Mouse (Mus musculus): ENCODE data around the gene 1700025C18Rik. TPM values are rescaled to one million over a fixed set of nuclear protein-coding genes. Genes with fewer than 3 reads are reported as not detected.

1700025C18Rik gene
- polyA plus RNA-seq, 1 experiment = not detected

DNA sequence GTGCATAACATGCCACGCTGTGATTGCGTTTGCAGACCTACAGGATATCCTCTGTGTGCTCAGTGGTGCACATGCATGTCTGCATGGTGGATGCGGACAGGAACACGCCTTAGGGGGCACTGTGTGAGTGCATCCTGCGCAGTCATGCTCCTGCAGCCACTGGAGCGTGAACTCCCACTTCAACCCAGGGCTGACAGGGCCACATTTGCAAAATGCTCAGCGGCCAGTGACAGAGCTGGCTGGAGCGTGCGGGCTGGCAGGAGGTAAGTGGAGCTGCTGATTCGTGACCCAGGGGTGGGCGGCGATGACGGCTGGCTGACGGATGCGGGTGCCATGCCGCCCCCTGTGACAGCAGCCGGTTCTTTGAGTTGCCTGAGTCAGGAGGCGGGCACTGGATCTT is 16.0 kb upstream of the 1700025C18Rik start:
- H3K4me3 ChIP-seq (ENCODE audit: insufficient read depth, low read length) = no peak overlapping the region
- H3K4me1 ChIP-seq (ENCODE audit: control insufficient read depth, insufficient read depth, low read length) = peaks cover 3% of the 10 kb centered on the region
- no peak overlapping the region for H3K27ac ChIP-seq (ENCODE audit: insufficient read depth, low read length)
- TF ChIP-seq POLR2A (IDR thresholded peaks at IDR 0.05; ENCODE audit: extremely low read depth, insufficient read depth, low read length) (no peak), CTCF (IDR thresholded peaks at IDR 0.05; ENCODE audit: extremely low read depth, insufficient read depth, low read length) (no peak)

DNA sequence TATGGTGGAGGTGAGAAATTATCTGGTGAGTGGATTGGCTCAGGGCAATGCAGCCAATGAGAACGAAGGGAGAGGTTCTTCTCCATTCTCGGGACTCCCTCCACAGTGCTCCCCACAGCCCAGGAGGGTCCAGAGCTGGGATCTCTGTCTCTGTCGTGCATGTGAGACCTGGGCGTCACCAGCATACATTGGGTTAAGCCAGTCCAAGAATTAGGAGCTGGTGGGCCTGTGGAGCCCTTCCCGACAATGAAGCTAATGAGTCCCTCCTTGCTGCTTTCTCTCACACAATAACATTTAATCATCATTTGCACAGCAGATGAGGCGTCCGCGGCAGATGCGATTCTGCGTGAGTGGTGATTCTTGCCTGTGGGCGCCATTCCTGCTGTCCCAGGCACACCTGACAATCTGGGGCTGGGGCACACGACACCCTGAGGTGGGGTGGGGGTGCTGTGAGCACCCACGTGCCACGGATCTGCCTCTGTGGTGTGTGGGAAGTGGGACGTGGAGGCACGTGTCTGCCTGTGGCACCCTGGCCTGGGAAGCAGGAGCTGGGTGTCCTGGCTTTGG is 15.0 kb upstream of the 1700025C18Rik start:
- no peak for TF ChIP-seq CTCF (IDR thresholded peaks at IDR 0.05; ENCODE audit: extremely low read depth, insufficient read depth, low read length)
- TF ChIP-seq POLR2A (IDR thresholded peaks at IDR 0.05; ENCODE audit: extremely low read depth, insufficient read depth, low read length) = no peak
- Histone ChIP-seq H3K4me1 (ENCODE audit: control insufficient read depth, insufficient read depth, low read length) (peaks cover 3% of the 10 kb centered on the region), H3K4me3 (ENCODE audit: insufficient read depth, low read length) (no peak overlapping the region), H3K27ac (ENCODE audit: insufficient read depth, low read length) (no peak overlapping the region)

GRCm38 (mm10) chr2:165102920-165103319 is 12.4 kb upstream of the 1700025C18Rik start:
- TF ChIP-seq POLR2A (IDR thresholded peaks at IDR 0.05; ENCODE audit: extremely low read depth, insufficient read depth, low read length) = no peak
- no peak for TF ChIP-seq CTCF (IDR thresholded peaks at IDR 0.05; ENCODE audit: extremely low read depth, insufficient read depth, low read length)

DNA sequence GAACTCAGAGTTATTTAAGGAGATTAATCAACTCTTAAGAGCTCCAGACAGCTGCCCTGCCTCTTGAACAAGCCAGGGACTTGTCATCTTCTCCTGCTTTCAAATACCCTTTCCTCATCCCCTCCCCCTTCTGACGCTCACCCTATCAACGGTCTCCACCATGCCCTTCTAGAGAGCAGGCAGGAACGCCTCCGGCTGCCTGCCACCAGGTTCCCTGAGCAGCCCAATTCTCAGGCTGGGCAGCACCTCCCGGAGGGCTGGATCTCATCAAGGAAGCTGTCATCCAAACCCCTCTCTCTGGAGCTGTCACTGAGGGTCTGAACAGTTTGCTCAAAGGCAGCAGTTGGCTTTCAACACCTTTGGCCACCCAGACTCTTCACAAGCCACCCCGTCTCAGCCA is 10.2 kb upstream of the 1700025C18Rik start:
- H3K4me3 ChIP-seq (ENCODE audit: insufficient read depth, low read length) = no peak overlapping the region
- no peak for TF ChIP-seq CTCF (IDR thresholded peaks at IDR 0.05; ENCODE audit: extremely low read depth, insufficient read depth, low read length)
- no peak for TF ChIP-seq POLR2A (IDR thresholded peaks at IDR 0.05; ENCODE audit: extremely low read depth, insufficient read depth, low read length)

More at GRCm38 (mm10) chr2:165102920-165103319, 12.4 kb upstream of the 1700025C18Rik start:
- Histone ChIP-seq H3K4me1 (ENCODE audit: control insufficient read depth, insufficient read depth, low read length) (peaks cover 3% of the 10 kb centered on the region), H3K27ac (ENCODE audit: insufficient read depth, low read length) (no peak overlapping the region), H3K4me3 (ENCODE audit: insufficient read depth, low read length) (no peak overlapping the region)

DNA sequence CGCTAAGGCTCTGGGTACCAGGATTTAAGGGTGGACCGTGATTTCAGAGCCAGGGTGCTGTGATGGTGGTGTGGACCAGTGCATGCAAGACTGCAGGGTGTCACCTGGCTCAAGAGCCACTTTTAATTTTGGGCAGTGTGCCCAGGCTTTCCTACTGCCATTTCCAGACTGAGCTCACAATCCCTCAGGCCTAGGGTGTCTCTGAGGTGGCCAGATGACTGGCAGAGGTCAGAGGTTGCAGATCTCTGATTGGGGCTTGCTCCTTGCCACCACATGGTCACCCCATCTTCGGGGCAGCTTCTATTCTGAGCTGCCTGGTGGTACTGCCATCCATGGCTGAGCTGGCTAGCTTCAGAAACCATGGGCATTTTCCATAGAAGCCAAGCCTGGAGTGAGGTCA is 8.3 kb upstream of the 1700025C18Rik start:
- H3K4me3 ChIP-seq (ENCODE audit: insufficient read depth, low read length) = no peak overlapping the region
- TF ChIP-seq POLR2A (IDR thresholded peaks at IDR 0.05; ENCODE audit: extremely low read depth, insufficient read depth, low read length) (no peak), CTCF (IDR thresholded peaks at IDR 0.05; ENCODE audit: extremely low read depth, insufficient read depth, low read length) (no peak)
- no peaks in the 10 kb centered on the region for H3K4me1 ChIP-seq (ENCODE audit: control insufficient read depth, insufficient read depth, low read length)
- H3K27ac ChIP-seq (ENCODE audit: insufficient read depth, low read length) = no peak overlapping the region

More for the DNA sequence above, 10.2 kb upstream of the 1700025C18Rik start:
- no peak overlapping the region for H3K27ac ChIP-seq (ENCODE audit: insufficient read depth, low read length)
- no peaks in the 10 kb centered on the region for H3K4me1 ChIP-seq (ENCODE audit: control insufficient read depth, insufficient read depth, low read length)

DNA sequence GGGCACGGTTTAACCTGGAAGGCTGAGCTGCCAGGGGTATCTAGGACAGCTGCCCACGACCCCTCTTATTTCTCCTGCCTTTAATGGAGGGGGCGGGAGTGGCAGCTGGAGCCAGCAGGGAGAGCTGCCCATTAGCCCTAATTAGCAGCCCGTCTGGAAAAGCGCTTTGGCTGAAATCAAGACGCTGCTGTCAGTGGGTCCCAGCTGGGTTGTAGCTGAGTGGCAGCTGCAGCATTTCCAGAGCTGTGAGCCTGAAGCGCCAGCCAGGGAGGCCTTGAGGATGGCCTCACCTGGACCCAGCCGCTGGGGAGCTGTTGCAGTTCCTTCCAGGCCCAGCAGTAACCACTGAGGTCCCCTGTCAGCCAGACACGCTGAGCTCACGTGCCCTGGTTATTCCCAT is 5.8 kb upstream of the 1700025C18Rik start:
- no peak for TF ChIP-seq CTCF (IDR thresholded peaks at IDR 0.05; ENCODE audit: extremely low read depth, insufficient read depth, low read length)
- no peak for TF ChIP-seq POLR2A (IDR thresholded peaks at IDR 0.05; ENCODE audit: extremely low read depth, insufficient read depth, low read length)
- Histone ChIP-seq H3K4me3 (ENCODE audit: insufficient read depth, low read length) (no peak overlapping the region), H3K27ac (ENCODE audit: insufficient read depth, low read length) (no peak overlapping the region), H3K4me1 (ENCODE audit: control insufficient read depth, insufficient read depth, low read length) (no peaks in the 10 kb centered on the region)

DNA sequence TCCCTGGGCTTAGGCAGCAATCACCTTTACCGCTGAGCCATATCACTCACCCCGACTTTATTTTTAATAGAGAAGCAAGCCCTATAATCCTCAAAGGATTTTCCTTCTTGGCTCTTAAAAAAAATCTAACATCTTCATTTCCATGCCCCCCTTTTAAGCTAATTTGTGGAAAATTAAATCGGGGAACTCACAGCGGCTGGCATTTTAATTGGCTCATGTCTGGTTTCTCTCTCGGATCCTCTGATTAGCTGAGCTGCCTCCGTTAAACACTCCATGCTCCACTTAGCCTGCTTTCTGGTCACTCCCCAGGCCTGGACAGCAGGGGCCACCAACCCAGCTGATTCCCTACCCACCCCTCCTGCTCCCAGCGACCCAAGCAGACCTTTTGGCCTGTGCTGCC is 1.8 kb upstream of the 1700025C18Rik start:
- Histone ChIP-seq H3K4me1 (ENCODE audit: control insufficient read depth, insufficient read depth, low read length) (no peaks in the 10 kb centered on the region), H3K4me3 (ENCODE audit: insufficient read depth, low read length) (no peak overlapping the region), H3K27ac (ENCODE audit: insufficient read depth, low read length) (no peak overlapping the region)
- TF ChIP-seq POLR2A (IDR thresholded peaks at IDR 0.05; ENCODE audit: extremely low read depth, insufficient read depth, low read length) (no peak), CTCF (IDR thresholded peaks at IDR 0.05; ENCODE audit: extremely low read depth, insufficient read depth, low read length) (no peak)

DNA sequence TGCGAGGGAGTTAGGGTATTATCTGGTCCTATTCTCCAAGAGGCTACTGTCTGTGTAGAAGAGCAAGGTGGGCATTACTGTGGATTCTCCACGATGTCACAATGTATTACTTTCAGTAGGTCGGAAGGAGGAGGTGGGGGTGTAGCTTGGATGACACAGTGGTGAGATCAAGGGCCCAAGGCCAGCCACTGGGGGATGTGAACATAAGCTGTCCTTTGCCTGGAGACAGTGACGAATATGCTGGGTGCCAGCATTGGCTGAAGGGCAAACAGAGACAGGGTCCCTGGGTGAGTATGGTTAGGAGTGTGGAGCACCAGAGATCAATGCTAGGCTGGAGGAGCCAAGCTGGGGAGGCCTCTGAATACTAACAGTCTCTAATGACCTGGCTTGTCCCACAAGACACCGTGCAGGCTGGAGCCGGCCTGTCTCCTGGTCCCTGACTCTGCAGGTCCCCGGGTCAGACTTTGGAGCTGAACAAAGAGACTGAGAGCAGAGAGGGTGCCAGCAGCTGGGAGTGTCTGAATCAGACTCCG is 949 bp upstream of the 1700025C18Rik start:
- Histone ChIP-seq H3K27ac (ENCODE audit: insufficient read depth, low read length) (no peak overlapping the region), H3K4me1 (ENCODE audit: control insufficient read depth, insufficient read depth, low read length) (no peaks in the 10 kb centered on the region), H3K4me3 (ENCODE audit: insufficient read depth, low read length) (no peak overlapping the region)
- TF ChIP-seq POLR2A (IDR thresholded peaks at IDR 0.05; ENCODE audit: extremely low read depth, insufficient read depth, low read length) (no peak), CTCF (IDR thresholded peaks at IDR 0.05; ENCODE audit: extremely low read depth, insufficient read depth, low read length) (no peak)

DNA sequence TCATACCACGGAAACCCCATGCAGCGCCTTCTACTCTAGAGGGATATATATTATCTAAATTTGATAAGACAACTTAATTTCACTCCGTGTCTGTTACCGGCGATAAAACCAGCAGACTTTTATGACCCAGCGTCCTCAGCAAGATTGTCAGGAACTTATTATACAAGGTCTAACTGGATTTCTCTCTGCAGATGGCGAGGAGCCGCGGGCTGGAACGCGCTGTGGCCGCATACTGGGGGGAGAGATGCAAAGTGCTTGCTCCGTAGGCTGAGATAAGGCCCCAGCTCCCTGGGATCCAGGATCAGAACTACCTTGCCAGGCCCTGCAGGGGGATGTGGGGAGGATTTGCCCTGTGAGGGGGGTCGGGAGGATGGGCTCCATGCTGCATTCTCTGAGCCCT is 1.1 kb downstream of the 1700025C18Rik start:
- Histone ChIP-seq H3K27ac (ENCODE audit: insufficient read depth, low read length) (no peak overlapping the region), H3K4me1 (ENCODE audit: control insufficient read depth, insufficient read depth, low read length) (no peaks in the 10 kb centered on the region)
- TF ChIP-seq POLR2A (IDR thresholded peaks at IDR 0.05; ENCODE audit: extremely low read depth, insufficient read depth, low read length) (no peak), CTCF (IDR thresholded peaks at IDR 0.05; ENCODE audit: extremely low read depth, insufficient read depth, low read length) (no peak)

DNA sequence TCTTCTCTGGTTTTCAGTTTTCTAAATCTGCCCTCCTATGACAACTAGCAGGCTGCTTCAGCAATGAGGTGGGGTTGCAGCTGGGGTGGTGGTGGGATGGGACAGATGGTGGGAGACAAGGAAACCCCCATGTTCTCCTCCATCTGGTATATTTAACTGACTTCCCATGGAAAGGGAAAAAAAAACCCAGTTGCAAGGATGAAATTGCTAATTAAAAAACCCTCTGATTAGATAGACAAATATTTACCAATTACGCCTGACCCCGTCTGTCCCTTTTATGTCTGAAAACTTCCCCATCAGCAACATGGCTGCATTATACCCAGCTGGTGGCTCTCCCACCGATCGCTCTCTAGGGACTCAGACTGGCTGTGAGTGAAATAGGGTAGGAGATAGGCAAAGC is 3.9 kb downstream of the 1700025C18Rik start:
- no peaks in the 10 kb centered on the region for H3K4me1 ChIP-seq (ENCODE audit: control insufficient read depth, insufficient read depth, low read length)
- H3K4me3 ChIP-seq (ENCODE audit: insufficient read depth, low read length) = no peak overlapping the region
- TF ChIP-seq POLR2A (IDR thresholded peaks at IDR 0.05; ENCODE audit: extremely low read depth, insufficient read depth, low read length) (no peak), CTCF (IDR thresholded peaks at IDR 0.05; ENCODE audit: extremely low read depth, insufficient read depth, low read length) (no peak)
- no peak overlapping the region for H3K27ac ChIP-seq (ENCODE audit: insufficient read depth, low read length)

More for the DNA sequence above, 1.1 kb downstream of the 1700025C18Rik start:
- no peak overlapping the region for H3K4me3 ChIP-seq (ENCODE audit: insufficient read depth, low read length)

Data from cortical plate, adult 2 months (tissue).